Mouse (Mus musculus) liver, adult 2 months (tissue): ENCODE results near the gene Lactbl1.

Experiments used
- CTCF ChIP-seq: fragments of 200-500 bp; IDR thresholded peaks from 2 replicates; pipeline ENCODE4 v1.5.1; 2011; ENCODE audit warnings: low read depth, low read length, control low read depth
- POLR2A ChIP-seq: fragments of 200-500 bp; IDR thresholded peaks from 2 replicates; pipeline ENCODE4 v1.6.1; 2011; ENCODE audit warnings: low read length, control low read depth; ENCODE audit not compliant: insufficient read depth; ENCODE audit errors: extremely low read depth

DNA sequence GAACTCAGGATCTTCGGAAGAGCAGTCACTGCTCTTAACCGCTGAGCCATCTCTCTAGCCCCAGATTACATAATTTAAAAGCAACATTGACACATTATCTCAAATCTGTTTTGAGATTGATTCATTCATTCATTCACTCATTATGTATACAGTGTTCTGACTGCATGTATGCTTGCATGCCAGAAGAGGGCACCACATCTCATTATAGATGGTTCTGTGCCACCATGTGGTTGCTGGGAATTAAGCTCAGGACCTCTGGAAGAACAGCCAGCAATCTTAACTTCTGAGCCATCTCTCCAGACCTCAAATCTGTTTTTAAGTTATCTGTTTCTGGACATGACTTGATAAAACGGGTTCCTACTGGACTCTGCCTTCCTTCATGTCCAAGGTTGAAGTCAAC, 22.6 kb upstream of the Lactbl1 start:
- TF ChIP-seq CTCF, result no peak
- no peak for TF ChIP-seq POLR2A
